22 mouse cellular contexts compared by ENCODE assay signal in the genomic region with DNA sequence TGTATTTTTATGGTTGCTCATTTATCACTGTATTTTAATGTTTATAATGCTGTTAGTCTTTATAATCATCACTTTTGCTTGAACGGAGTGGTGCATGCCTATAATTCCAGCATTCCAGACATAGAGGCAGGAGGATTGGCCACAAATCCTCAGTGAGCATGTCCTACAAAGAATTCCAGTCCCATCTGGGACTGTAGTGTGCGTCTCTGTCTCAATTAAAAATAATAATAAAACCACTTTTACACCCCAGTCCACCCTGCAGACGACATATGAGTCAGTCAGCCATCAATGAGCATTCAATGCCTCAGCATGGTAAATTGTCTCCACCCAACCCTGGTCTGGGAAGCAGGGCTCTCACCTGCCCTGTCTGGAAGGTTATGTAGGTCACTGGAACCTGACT. TPM values are rescaled to one million over a fixed set of nuclear protein-coding genes. Genes with fewer than 3 reads are reported as not detected.
DNase-seq lines count a peak whose midpoint lies in the region; ATAC-seq and TF ChIP-seq lines count a peak whose summit lies in the region.
"Had no signal": no experiment of that assay in that cellular context is flagged by ENCODE, and none has a peak within 500 bp of the region (broad histone marks: within the 10 kb centered on the region; RNA-seq: fewer than 3 reads in every experiment).

No protein-coding gene starts in this region.

- in situ Hi-C loops in Patski (cut with MboI; ENCODE audit: low pct_unique_long_range_greater_than_20kb), result no loop called here

- peak; percentile 49 for ATAC-seq in Patski
- ATAC-seq in limb, embryonic 15.5 days (ENCODE audit: insufficient number of reproducible peaks, low FRiP score, low TSS enrichment, low read depth), result no peak
- ATAC-seq: CD4-positive, CD25-positive, alpha-beta regulatory T cell, adult 4 months; hindbrain, embryonic 16.5 days had no signal

- POLR2A ChIA-PET in Patski (lab: Charles Lee), result interaction anchor here (0.6 to 4.4 kb wide), 11 partner anchors 9 to 73 kb away, joined by 3 to 42 read pairs (median 6); no protein-coding TSS in a partner anchor

- H3K9ac ChIP-seq in limb, embryonic 15.5 days, result no peak overlapping the region
- H3K9ac ChIP-seq: forebrain, embryonic 12.5 days; heart, embryonic 12.5 days had no signal

- no peak overlapping the region for H3ac ChIP-seq in C2C12 (ENCODE audit: control insufficient read depth, insufficient read length, low read depth)

- H3K79me3 ChIP-seq in C2C12 (ENCODE audit: low read depth), result no peaks in the 10 kb centered on the region

- H3K9me3 ChIP-seq in limb, embryonic 15.5 days, result no peaks in the 10 kb centered on the region
- H3K9me3 ChIP-seq: forebrain, embryonic 12.5 days; G1E; heart, embryonic 12.5 days had no signal

- H3K4me1 ChIP-seq in kidney, adult 2 months (ENCODE audit: control insufficient read depth, insufficient read depth, low read length), result peaks cover 27% of the 10 kb centered on the region; the same call in 1 of the 2 replicates
- peaks cover 29% of the 10 kb centered on the region for H3K4me1 ChIP-seq in limb, embryonic 15.5 days
- H3K4me1 ChIP-seq: forebrain, embryonic 12.5 days had no signal

- H3K4me3 ChIP-seq in kidney, adult 2 months (ENCODE audit: insufficient read depth, low read depth, low read length), result no peak overlapping the region
- H3K4me3 ChIP-seq in C2C12 (ENCODE audit: insufficient read depth, poor library complexity, severe bottlenecking), result no peak overlapping the region
- H3K4me3 ChIP-seq in limb, embryonic 15.5 days, result no peak overlapping the region
- H3K4me3 ChIP-seq: forebrain, embryonic 12.5 days; heart, embryonic 12.5 days had no signal

- no peak overlapping the region for H3K4me2 ChIP-seq in limb, embryonic 15.5 days
- H3K4me2 ChIP-seq: forebrain, embryonic 12.5 days; heart, embryonic 12.5 days had no signal

- H3K27ac ChIP-seq in kidney, adult 2 months (ENCODE audit: insufficient read depth, low read depth, low read length), result peak overlapping the region; percentile 69
- H3K27ac ChIP-seq in limb, embryonic 15.5 days, result 0 out of 2 replicates have a peak overlapping the region, but pooled peaks have one; percentile 27
- H3K27ac ChIP-seq: forebrain, embryonic 12.5 days had no signal

- no peak for TF ChIP-seq CTCF in kidney, adult 2 months (conservative IDR thresholded peaks at IDR 0.05; ENCODE audit: insufficient read depth, insufficient read length, low read depth, low read length)
- no peak for TF ChIP-seq CTCF in C2C12 (IDR thresholded peaks at IDR 0.05; ENCODE audit: control insufficient read depth, insufficient read depth, insufficient read length)
- no peak for TF ChIP-seq CTCF in Patski (IDR thresholded peaks at IDR 0.05)

- TF ChIP-seq POLR2A in kidney, adult 2 months (IDR thresholded peaks at IDR 0.05; ENCODE audit: low read depth, low read length), result no peak

- 48% methylated on average over 3 of the region's 3 CpGs for WGBS in kidney, adult 2 months
- WGBS in limb, embryonic 15.5 days, result 21% methylated on average over 3 of the region's 3 CpGs

- no peak for DNase-seq in kidney, adult 2 months
- DNase-seq in kidney, postnatal 14 days, result no peak
- DNase-seq in Patski (ENCODE audit: low read depth, low spot score), result no peak
- DNase-seq in cerebellum, adult 11 months, result no peak
- DNase-seq in heart, adult 8-10 months (ENCODE audit: low spot score), result no peak
- DNase-seq: adrenal gland, adult 2 months; cerebellum, adult 11-12 months; cerebellum, postnatal 36 days; gastrocnemius, postnatal 14 days; heart, postnatal 36 days; lung, adult 2 months; midbrain, embryonic 14.5 days; right cerebral cortex, adult 18-20 months; spleen, adult 18-20 months; thymus, postnatal 25 days had no signal

- CTCF ChIA-PET in Patski (lab: Charles Lee), result interaction anchor here (1.2 to 3.9 kb wide), 6 partner anchors 20 to 126 kb away, joined by 3 to 14 read pairs (median 7); no protein-coding TSS in a partner anchor

- H3K79me2 ChIP-seq in C2C12 (ENCODE audit: control insufficient read depth, insufficient read depth), result no peaks in the 10 kb centered on the region

- no peaks in the 10 kb centered on the region for H3K36me3 ChIP-seq in kidney, adult 2 months (ENCODE audit: control insufficient read depth, insufficient read depth, low read length)
- no peaks in the 10 kb centered on the region for H3K36me3 ChIP-seq in C2C12 (ENCODE audit: control insufficient read depth, insufficient read depth)
- no peaks in the 10 kb centered on the region for H3K36me3 ChIP-seq in limb, embryonic 15.5 days
- H3K36me3 ChIP-seq: forebrain, embryonic 12.5 days; G1E; heart, embryonic 12.5 days had no signal

- no peaks in the 10 kb centered on the region for H3K27me3 ChIP-seq in kidney, adult 2 months (replicated peaks; ENCODE audit: control insufficient read depth, insufficient read depth, low read length)
- H3K27me3 ChIP-seq in C2C12 (ENCODE audit: control insufficient read depth, insufficient read depth, insufficient read length) (no peaks in the 10 kb centered on the region), Patski (no peaks in the 10 kb centered on the region)
- no peaks in the 10 kb centered on the region for H3K27me3 ChIP-seq in limb, embryonic 15.5 days
- H3K27me3 ChIP-seq: forebrain, embryonic 12.5 days; heart, embryonic 12.5 days had no signal

TF ChIP-seq in C2C12, 6 proteins besides CTCF, POLR2A, EP300 and RAD21:
- no peak for TF ChIP-seq MYOG (IDR thresholded peaks at IDR 0.05; ENCODE audit: control insufficient read depth, extremely low read depth, insufficient read length)
- TF ChIP-seq MYOD1 (IDR thresholded peaks at IDR 0.05; ENCODE audit: control insufficient read depth, insufficient read length, low read depth), result peak; percentile 52
TF ChIP-seq in C2C12: peak in this region for 1.

RNA-seq across cellular contexts. Expression of a gene that starts 46.4 kb away (rescaled TPM):
- 37.7 and 40.5 TPM in 2 replicates for polyA plus RNA-seq in kidney, adult 2 months (2012; rRNA removed)
- polyA plus RNA-seq in C2C12 (2012; fragmentation: generic; extraction: Trizol), result 61.0 TPM
- polyA plus RNA-seq in Patski (2021), result 306 TPM
- polyA plus RNA-seq in limb, embryonic 15.5 days (2015; fragmentation: Nextera tagmentation; extraction: Ambion mirVana), result 60.7 and 61.5 TPM in 2 replicates
- total RNA-seq in heart, adult 8-10 months (2022), result 10 to 100 TPM; 56.7 to 80.1 (median 58.6) TPM
- polyA plus RNA-seq: CD4-positive, CD25-positive, alpha-beta regulatory T cell, adult 4 months; G1E had no signal
